Mouse (Mus musculus) ES-Bruce4 (cell line): ENCODE results near the gene Mycbpap. TPM values are rescaled to one million over a fixed set of nuclear protein-coding genes. Genes with fewer than 3 reads are reported as not detected.

Source experiments
- H3K27ac ChIP-seq: 2 replicates; pipeline ENCODE4 v1.5.1; 2012; ENCODE audit warnings: low read length, inconsistent platforms; ENCODE audit not compliant: insufficient read depth
- H3K27me3 ChIP-seq: 2 replicates; pipeline ENCODE4 v1.6.1; 2012; ENCODE audit warnings: mild to moderate bottlenecking, low read length, inconsistent platforms; ENCODE audit not compliant: control insufficient read depth, poor library complexity, insufficient read depth, severe bottlenecking
- H3K36me3 ChIP-seq: 2 replicates; pipeline ENCODE4 v1.6.1; 2012; ENCODE audit warnings: inconsistent platforms, mild to moderate bottlenecking, low read length, moderate library complexity; ENCODE audit not compliant: control insufficient read depth, poor library complexity, insufficient read depth, severe bottlenecking
- H3K4me1 ChIP-seq: one replicate; pipeline ENCODE4 v1.8.1; 2011; ENCODE audit warnings: low read length; ENCODE audit not compliant: control insufficient read depth, insufficient read depth
- H3K4me3 ChIP-seq: 2 replicates; pipeline ENCODE4 v1.5.1; 2011; ENCODE audit warnings: low read depth, mild to moderate bottlenecking, low read length
- H3K9ac ChIP-seq: 2 replicates; pipeline ENCODE4 v1.6.1; 2012; ENCODE audit warnings: low read depth, mild to moderate bottlenecking, inconsistent platforms; ENCODE audit not compliant: poor library complexity, severe bottlenecking
- H3K9me3 ChIP-seq: replicated peaks from 2 replicates; pipeline ENCODE4 v1.6.1; 2012; ENCODE audit warnings: mild to moderate bottlenecking, low read length, inconsistent platforms; ENCODE audit not compliant: control insufficient read depth, poor library complexity, insufficient read depth, severe bottlenecking
- CTCF ChIP-seq: IDR thresholded peaks from one replicate; pipeline ENCODE4 v1.8.1; 2011; ENCODE audit warnings: low read depth, low read length
- EP300 ChIP-seq: IDR thresholded peaks from 2 replicates; pipeline ENCODE4 v1.6.1; 2011; ENCODE audit warnings: low read depth, low read length; ENCODE audit not compliant: insufficient read depth
- POLR2A ChIP-seq: IDR thresholded peaks from one replicate; pipeline ENCODE4 v1.8.1; 2011; ENCODE audit warnings: low read length; ENCODE audit not compliant: insufficient read depth
- polyA plus RNA-seq: library from polyadenylated mRNA; stranded (reverse); fragments of >200 nt; gene quantifications from 2 replicates; pipeline ENCODE4 v1.2.4, GENCODE M21; 2011; ENCODE audit warnings: low read depth; ENCODE audit not compliant: missing spikeins, insufficient read depth, insufficient read length

The Mycbpap gene
- polyA plus RNA-seq, 1 experiment: 1.3 TPM

- Histone ChIP-seq H3K27ac (no peak within 1 kb of the TSS), H3K4me1 (no peaks in the 10 kb centered on the region), H3K27me3 (no peaks in the 10 kb centered on the region), H3K36me3 (no peaks in the 10 kb centered on the region), H3K4me3 (no peak within 1 kb of the TSS), H3K9me3 (no peaks in the 10 kb centered on the region), H3K9ac (no peak within 1 kb of the TSS)
- peak; percentile 88 for TF ChIP-seq CTCF
- no peak for TF ChIP-seq POLR2A
Measured at GRCm38 (mm10) chr11:94486001-94486400, 35.5 kb downstream of the Mycbpap start, which contains the start of gene Spata20. Spata20 (minus strand) TSS chr11:94486179.

- Histone ChIP-seq H3K9me3 (no peaks in the 10 kb centered on the region), H3K27ac (no peak overlapping the region), H3K4me3 (no peak overlapping the region), H3K36me3 (no peaks in the 10 kb centered on the region), H3K4me1 (no peaks in the 10 kb centered on the region), H3K27me3 (no peaks in the 10 kb centered on the region), H3K9ac (no peak overlapping the region)
- TF ChIP-seq POLR2A (no peak), CTCF (no peak), EP300 (no peak)
Measured at GRCm38 (mm10) chr11:94485223-94485622, 36.3 kb downstream of the Mycbpap start.

- no peaks in the 10 kb centered on the region for H3K4me1 ChIP-seq
- TF ChIP-seq EP300: no peak
- no peak for TF ChIP-seq CTCF
- TF ChIP-seq POLR2A: no peak
- no peaks in the 10 kb centered on the region for H3K36me3 ChIP-seq
- H3K27ac ChIP-seq: no peak overlapping the region
- H3K9me3 ChIP-seq: no peaks in the 10 kb centered on the region
- H3K27me3 ChIP-seq: no peaks in the 10 kb centered on the region
- no peak overlapping the region for H3K4me3 ChIP-seq
- no peak overlapping the region for H3K9ac ChIP-seq
Measured at GRCm38 (mm10) chr11:94484636-94485035, 36.9 kb downstream of the Mycbpap start.

- H3K27me3 ChIP-seq: no peaks in the 10 kb centered on the region
- no peak overlapping the region for H3K9ac ChIP-seq
- H3K4me1 ChIP-seq: no peaks in the 10 kb centered on the region
- no peak overlapping the region for H3K4me3 ChIP-seq
- no peak overlapping the region for H3K27ac ChIP-seq
- no peaks in the 10 kb centered on the region for H3K36me3 ChIP-seq
- TF ChIP-seq CTCF: no peak
- no peak for TF ChIP-seq EP300
- no peak for TF ChIP-seq POLR2A
- H3K9me3 ChIP-seq: no peaks in the 10 kb centered on the region
Measured at GRCm38 (mm10) chr11:94483921-94484320, 37.6 kb downstream of the Mycbpap start.

GRCm38 (mm10) chr11:94483436-94483835, 38.1 kb downstream of the Mycbpap start:
- Histone ChIP-seq H3K36me3 (no peaks in the 10 kb centered on the region), H3K27ac (no peak overlapping the region), H3K9ac (no peak overlapping the region), H3K9me3 (no peaks in the 10 kb centered on the region), H3K4me1 (no peaks in the 10 kb centered on the region), H3K4me3 (no peak overlapping the region), H3K27me3 (no peaks in the 10 kb centered on the region)
- TF ChIP-seq POLR2A (no peak), CTCF (peak; percentile 35), EP300 (no peak)

GRCm38 (mm10) chr11:94482738-94483137, 38.8 kb downstream of the Mycbpap start:
- no peak overlapping the region for H3K4me3 ChIP-seq
- H3K9ac ChIP-seq: no peak overlapping the region
- no peaks in the 10 kb centered on the region for H3K36me3 ChIP-seq
- H3K27me3 ChIP-seq: no peaks in the 10 kb centered on the region
- H3K4me1 ChIP-seq: no peaks in the 10 kb centered on the region
- H3K9me3 ChIP-seq: no peaks in the 10 kb centered on the region
- H3K27ac ChIP-seq: no peak overlapping the region
- TF ChIP-seq EP300 (no peak), POLR2A (no peak), CTCF (no peak)
